Mouse (Mus musculus) olfactory bulb, adult 2 months (tissue): ENCODE data around the gene Fstl4. TPM values are rescaled to one million over a fixed set of nuclear protein-coding genes. Genes with fewer than 3 reads are reported as not detected.
"Not testable (repeated sequence)": the region's sequence is repeated elsewhere in the genome, so short reads cannot be mapped to it uniquely, and the experiment has no call there.

Experiments used
- H3K27ac ChIP-seq: fragments of 200-500 bp; 2 replicates; pipeline ENCODE4 v1.5.1; 2012; ENCODE audit warnings: low read depth, low read length; ENCODE audit not compliant: insufficient read depth
- H3K4me1 ChIP-seq: fragments of 200-500 bp; 2 replicates; pipeline ENCODE4 v1.6.1; 2012; ENCODE audit warnings: low read length; ENCODE audit not compliant: control insufficient read depth, insufficient read depth
- H3K4me3 ChIP-seq: fragments of 200-500 bp; 2 replicates; pipeline ENCODE4 v1.5.1; 2012; ENCODE audit warnings: mild to moderate bottlenecking, low read depth, low read length, moderate library complexity; ENCODE audit not compliant: insufficient read depth
- CTCF ChIP-seq: fragments of 200-500 bp; IDR thresholded peaks from 2 replicates; pipeline ENCODE4 v1.5.1; 2012; ENCODE audit warnings: low read depth, mild to moderate bottlenecking, low read length, moderate library complexity; ENCODE audit not compliant: insufficient read depth
- POLR2A ChIP-seq: fragments of 200-500 bp; IDR thresholded peaks from 2 replicates; pipeline ENCODE4 v1.6.1; 2012; ENCODE audit warnings: mild to moderate bottlenecking, low read depth, low read length, moderate library complexity; ENCODE audit not compliant: insufficient read depth
- WGBS: fragments of 180-500 bp; shearing (Covaris S2); methylation state at CpG from one replicate; pipeline ENCODE4 v1.1.7; 2018; 5-methylcytosine and 5-hydroxymethylcytosine counted together
- polyA plus RNA-seq: library from polyadenylated mRNA; stranded (reverse); fragments of >200 nt; gene quantifications from 2 replicates; pipeline ENCODE4 v1.2.4, GENCODE M21; 2012; ENCODE audit warnings: low replicate concordance; ENCODE audit not compliant: missing spikeins, insufficient read depth, insufficient read length

Gene Fstl4
- polyA plus RNA-seq, 1 experiment, result not detected

DNA sequence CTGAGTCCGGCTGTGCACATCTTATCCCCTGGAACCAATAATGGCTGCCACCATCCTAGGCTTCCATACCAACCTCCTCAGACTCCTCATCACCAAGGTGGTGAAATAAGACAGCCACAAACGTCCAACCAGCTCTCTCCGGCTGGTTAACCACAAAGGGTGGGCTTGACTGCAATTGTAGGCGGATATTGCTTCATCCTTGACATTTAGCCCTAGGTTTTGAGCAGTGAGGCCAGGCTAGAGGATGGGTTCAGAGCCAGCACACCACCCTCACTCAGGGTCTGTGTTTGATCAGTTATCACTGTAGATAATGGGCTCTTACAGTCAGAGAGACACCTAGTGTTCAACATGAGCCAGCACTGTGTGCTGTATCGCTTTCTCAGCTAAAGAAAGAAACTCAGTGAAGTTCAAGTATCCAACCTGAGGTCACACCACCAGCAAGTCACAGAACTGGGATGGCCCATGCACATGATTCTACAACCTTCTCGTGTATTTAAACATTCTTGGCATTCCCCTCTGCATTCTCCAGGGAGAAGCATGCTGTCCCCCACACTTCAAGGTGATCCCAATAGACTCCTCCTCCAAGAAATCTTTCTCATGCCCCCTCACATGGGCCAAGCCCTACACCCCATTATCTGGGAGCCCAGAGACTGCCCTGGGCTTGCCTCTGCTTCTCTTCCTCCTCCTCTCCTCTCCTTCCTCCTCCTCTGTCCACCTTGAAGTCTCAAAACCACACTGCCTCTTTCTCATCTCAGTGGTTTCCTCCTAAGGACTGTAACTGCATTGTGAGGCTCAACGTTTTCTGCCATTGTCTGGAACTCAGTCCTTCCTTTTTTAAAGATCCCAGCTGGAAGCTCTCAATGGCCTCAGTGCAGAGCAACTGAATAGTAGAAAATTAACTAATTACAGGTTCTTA is 314.2 kb downstream of the Fstl4 start:
- 77% methylated on average over 7 of the region's 7 CpGs for WGBS
- TF ChIP-seq CTCF (no peak), POLR2A (no peak)
- no peak overlapping the region for H3K4me3 ChIP-seq
- no peaks in the 10 kb centered on the region for H3K4me1 ChIP-seq
- H3K27ac ChIP-seq, result no peak overlapping the region

- 89% methylated on average over 6 of the region's 6 CpGs for WGBS
- Histone ChIP-seq H3K4me1 (no peaks in the 10 kb centered on the region), H3K4me3 (no peak overlapping the region), H3K27ac (no peak overlapping the region)
- TF ChIP-seq CTCF, result no peak
- TF ChIP-seq POLR2A, result no peak
Observed at GRCm38 (mm10) chr11:53081310-53081709, 316.9 kb downstream of the Fstl4 start.

GRCm38 (mm10) chr11:53085367-53085766 is 320.9 kb downstream of the Fstl4 start:
- Histone ChIP-seq H3K27ac (no peak overlapping the region), H3K4me3 (no peak overlapping the region), H3K4me1 (no peaks in the 10 kb centered on the region)
- no peak for TF ChIP-seq CTCF
- no peak for TF ChIP-seq POLR2A
- 77% methylated on average over 6 of the region's 6 CpGs for WGBS

DNA sequence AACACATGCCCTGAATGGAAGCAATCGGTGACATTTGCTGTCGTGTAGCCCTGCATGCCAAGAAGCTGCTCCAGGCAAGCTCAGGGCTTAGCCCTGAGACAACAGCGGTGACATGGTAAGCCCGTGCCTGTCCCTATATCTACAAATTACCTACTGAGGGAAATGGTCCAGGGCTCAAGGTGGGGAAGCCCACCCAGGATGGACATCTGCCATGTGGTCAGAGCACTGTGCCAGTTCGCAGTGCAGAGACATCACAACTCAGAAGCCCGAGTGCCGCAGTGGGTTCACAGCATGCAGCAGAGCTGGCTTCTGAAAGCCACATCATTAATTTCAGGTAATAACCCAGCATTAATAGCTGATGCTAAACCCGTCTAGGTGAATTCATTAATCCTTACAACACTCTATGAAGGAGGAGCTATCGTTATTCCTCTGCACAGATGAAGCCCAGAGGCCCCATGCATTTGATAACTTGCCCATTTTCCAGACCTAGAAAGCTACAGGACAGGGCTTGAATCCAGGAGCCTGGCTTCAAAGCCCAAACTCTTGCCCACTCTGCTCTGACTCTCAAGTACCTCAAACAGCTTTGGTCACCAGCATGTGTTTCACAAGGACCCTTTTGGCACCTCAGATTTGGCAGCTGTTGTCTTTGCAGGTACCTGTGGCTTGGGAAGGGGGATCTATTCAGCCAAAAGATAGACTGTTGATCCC is 321.6 kb downstream of the Fstl4 start:
- 87% methylated on average over 9 of the region's 9 CpGs for WGBS
- Histone ChIP-seq H3K4me1 (peaks cover 2% of the 10 kb centered on the region), H3K27ac (no peak overlapping the region), H3K4me3 (no peak overlapping the region)
- TF ChIP-seq POLR2A, result no peak
- TF ChIP-seq CTCF, result no peak

- not testable (repeated sequence) for H3K4me1 ChIP-seq, H3K27ac ChIP-seq, H3K4me3 ChIP-seq
- WGBS, result 91% methylated on average over 3 of the region's 3 CpGs
Observed at GRCm38 (mm10) chr11:53087896-53088295, 323.5 kb downstream of the Fstl4 start.

- TF ChIP-seq CTCF (no peak), POLR2A (no peak)
- no peak overlapping the region for H3K4me3 ChIP-seq
- 70% methylated on average over 5 of the region's 5 CpGs for WGBS
- H3K4me1 ChIP-seq, result peaks cover 6% of the 10 kb centered on the region
- H3K27ac ChIP-seq, result no peak overlapping the region
Observed at GRCm38 (mm10) chr11:53091596-53091995, 327.2 kb downstream of the Fstl4 start.

- Histone ChIP-seq H3K27ac (no peak overlapping the region), H3K4me3 (no peak overlapping the region), H3K4me1 (no peaks in the 10 kb centered on the region)
- 92% methylated on average over 9 of the region's 9 CpGs for WGBS
- no peak for TF ChIP-seq CTCF
- no peak for TF ChIP-seq POLR2A
Observed at GRCm38 (mm10) chr11:53096871-53097270, 332.4 kb downstream of the Fstl4 start.

- H3K27ac ChIP-seq, result no peak overlapping the region
- 77% methylated on average over 8 of the region's 8 CpGs for WGBS
- TF ChIP-seq POLR2A, result no peak
- no peak for TF ChIP-seq CTCF
- H3K4me1 ChIP-seq, result no peaks in the 10 kb centered on the region
- H3K4me3 ChIP-seq, result no peak overlapping the region
Observed at GRCm38 (mm10) chr11:53097331-53097730, 332.9 kb downstream of the Fstl4 start.

DNA sequence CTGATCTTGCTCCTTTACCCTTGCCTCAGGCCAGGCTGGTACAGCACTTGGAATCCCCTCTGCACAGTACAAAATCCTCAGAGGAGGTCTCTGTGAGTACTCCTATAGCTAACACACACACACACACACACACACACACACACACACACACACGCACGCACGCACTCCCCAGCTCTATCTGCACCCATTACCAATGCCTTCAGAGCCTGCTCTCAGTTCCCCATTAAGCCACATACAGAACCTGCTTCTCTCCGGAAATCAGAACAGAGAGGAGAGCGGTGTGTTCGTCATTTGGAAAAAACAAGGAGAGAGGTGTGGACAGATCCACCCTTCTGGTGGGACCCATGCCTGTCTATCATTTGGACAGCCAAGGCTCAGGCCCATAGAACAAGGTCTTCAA is 333.4 kb downstream of the Fstl4 start:
- 92% methylated on average over 6 of the region's 6 CpGs for WGBS
- no peak overlapping the region for H3K4me3 ChIP-seq
- no peak overlapping the region; the same call in 1 of the 2 replicates for H3K27ac ChIP-seq

More for the DNA sequence above, 333.4 kb downstream of the Fstl4 start:
- H3K4me1 ChIP-seq, result no peaks in the 10 kb centered on the region
- no peak for TF ChIP-seq CTCF
- TF ChIP-seq POLR2A, result no peak
